ENCODE assay signal across 19 mouse cellular contexts in genomic region chr1:152727604-152728236, GRCm38 (mm10). TPM values are rescaled to one million over a fixed set of nuclear protein-coding genes. Genes with fewer than 3 reads are reported as not detected.
DNase-seq lines count a peak whose midpoint lies in the region; ATAC-seq and TF ChIP-seq lines count a peak whose summit lies in the region.
"Had no signal": no experiment of that assay in that cellular context is flagged by ENCODE, and none has a peak within 500 bp of the region (broad histone marks: within the 10 kb centered on the region; RNA-seq: fewer than 3 reads in every experiment).

No protein-coding gene starts in this region.

- no peak for DNase-seq in kidney, postnatal 4 days
- DNase-seq in heart, adult 9 months (ENCODE audit: low spot score in 2 of 2), result peak; percentile 30 to 35
- peak; percentile 53 for DNase-seq in heart, postnatal 4 days
- peak; percentile 53 for DNase-seq in yolk sac, embryonic 10.5 days (ENCODE audit: low spot score)
- no peak for DNase-seq in gastrocnemius, postnatal 36 days
- DNase-seq in thymus, adult 2 months, result no peak
- DNase-seq: cerebellum, adult 9-11 months; left cerebral cortex, postnatal 4 days; retina, postnatal 1 day had no signal

- H3K27ac ChIP-seq in kidney, embryonic 15.5 days, result 0 out of 2 replicates have a peak overlapping the region, but pooled peaks have one; percentile 13
- no peak overlapping the region for H3K27ac ChIP-seq in thymus, adult 2 months (ENCODE audit: control insufficient read depth, insufficient read depth, low read length)
- H3K27ac ChIP-seq: hindbrain, embryonic 12.5 days; liver, embryonic 15.5 days; midbrain, embryonic 15.5 days; neural tube, embryonic 12.5 days had no signal

- no peak overlapping the region for H3K4me3 ChIP-seq in kidney, embryonic 15.5 days (replicated peaks)
- H3K4me3 ChIP-seq in thymus, adult 2 months (ENCODE audit: control insufficient read depth, insufficient read depth, low read length), result no peak overlapping the region
- H3K4me3 ChIP-seq: hindbrain, embryonic 12.5 days; liver, embryonic 15.5 days; midbrain, embryonic 15.5 days; neural tube, embryonic 12.5 days had no signal

- no peak for ATAC-seq in kidney, embryonic 15.5 days (replicated peaks; ENCODE audit: low FRiP score)
- ATAC-seq: midbrain, embryonic 15.5 days had no signal

- no peaks in the 10 kb centered on the region for H3K9me3 ChIP-seq in kidney, embryonic 15.5 days (replicated peaks)
- H3K9me3 ChIP-seq: hindbrain, embryonic 12.5 days; liver, embryonic 15.5 days; midbrain, embryonic 15.5 days; neural tube, embryonic 12.5 days had no signal

- WGBS in kidney, embryonic 15.5 days, result 31% methylated on average over 4 of the region's 5 CpGs
- WGBS in thymus, adult 2 months, result 64% methylated on average over 4 of the region's 5 CpGs

- TF ChIP-seq POLR2A in thymus, adult 2 months (IDR thresholded peaks at IDR 0.05; ENCODE audit: control insufficient read depth, extremely low read depth, insufficient read depth, low read length, poor library complexity), result no peak

- H3K27me3 ChIP-seq in kidney, embryonic 15.5 days, result no peaks in the 10 kb centered on the region
- no peaks in the 10 kb centered on the region for H3K27me3 ChIP-seq in thymus, adult 2 months (ENCODE audit: control insufficient read depth, insufficient read depth, low read length)
- H3K27me3 ChIP-seq: hindbrain, embryonic 12.5 days; liver, embryonic 15.5 days; midbrain, embryonic 15.5 days; neural tube, embryonic 12.5 days had no signal

- H3K4me2 ChIP-seq in kidney, embryonic 15.5 days, result no peak overlapping the region
- H3K4me2 ChIP-seq: hindbrain, embryonic 12.5 days; liver, embryonic 15.5 days; midbrain, embryonic 15.5 days; neural tube, embryonic 12.5 days had no signal

- no peaks in the 10 kb centered on the region for H3K4me1 ChIP-seq in kidney, embryonic 15.5 days
- H3K4me1 ChIP-seq in thymus, adult 2 months (replicated peaks; ENCODE audit: control insufficient read depth, insufficient read depth, low read length), result no peaks in the 10 kb centered on the region
- H3K4me1 ChIP-seq: hindbrain, embryonic 12.5 days; liver, embryonic 15.5 days; midbrain, embryonic 15.5 days; neural tube, embryonic 12.5 days had no signal

- H3K36me3 ChIP-seq in kidney, embryonic 15.5 days, result no peaks in the 10 kb centered on the region
- H3K36me3 ChIP-seq in thymus, adult 2 months (ENCODE audit: control insufficient read depth, insufficient read depth, low read length), result no peaks in the 10 kb centered on the region
- H3K36me3 ChIP-seq: hindbrain, embryonic 12.5 days; liver, embryonic 15.5 days; midbrain, embryonic 15.5 days; neural tube, embryonic 12.5 days had no signal

- intact Hi-C loops in gastrocnemius, postnatal 36 days (cut with DNase I), result no loop called here

- TF ChIP-seq CTCF in thymus, adult 2 months (IDR thresholded peaks at IDR 0.05; ENCODE audit: borderline replicate concordance, control insufficient read depth, extremely low read depth, insufficient read depth, low read length, poor library complexity), result no peak

- H3K9ac ChIP-seq in kidney, embryonic 15.5 days, result no peak overlapping the region
- H3K9ac ChIP-seq: hindbrain, embryonic 12.5 days; liver, embryonic 15.5 days; midbrain, embryonic 15.5 days; neural tube, embryonic 12.5 days had no signal

RNA-seq across cellular contexts. Expression of gene Apobec4, which starts 22.6 kb away (rescaled TPM):
- polyA plus RNA-seq in kidney, embryonic 15.5 days (2015; fragmentation: Nextera tagmentation; extraction: Ambion mirVana), result not detected in 2 replicates
- not detected for total RNA-seq in heart, postnatal 4 days (2021)
- total RNA-seq in gastrocnemius, postnatal 36 days (2021), result not detected
- not detected in 2 replicates for polyA plus RNA-seq in thymus, adult 2 months (2012; rRNA removed)
- total RNA-seq: adrenal gland, adult 18-20 months; layer of hippocampus, postnatal 25 days; left cerebral cortex, postnatal 4 days had no signal
- polyA plus RNA-seq: embryonic facial prominence, embryonic 11.5 days; forebrain, embryonic 11.5 days; hindbrain, embryonic 12.5 days; liver, embryonic 15.5 days; midbrain, embryonic 15.5 days; neural tube, embryonic 12.5 days; spleen, adult 2 months had no signal

RNA-seq across cellular contexts. Expression of gene Rgl1, which starts 38.4 kb away (rescaled TPM):
- polyA plus RNA-seq in kidney, embryonic 15.5 days (2015; fragmentation: Nextera tagmentation; extraction: Ambion mirVana), result 60.6 and 63.6 TPM in 2 replicates
- 10 to 100 TPM; 70.8 to 73.7 TPM for total RNA-seq in heart, postnatal 4 days (2021)
- total RNA-seq in gastrocnemius, postnatal 36 days (2021), result 10 to 100 TPM; 10.8 to 10.9 TPM
- 6.8 and 7.1 TPM in 2 replicates for polyA plus RNA-seq in thymus, adult 2 months (2012; rRNA removed)

RNA-seq across cellular contexts. Expression of gene Arpc5, which starts 38.6 kb away (rescaled TPM):
- 228 and 235 TPM in 2 replicates for polyA plus RNA-seq in kidney, embryonic 15.5 days (2015; fragmentation: Nextera tagmentation; extraction: Ambion mirVana)
- total RNA-seq in heart, postnatal 4 days (2021), result 100 to 1,000 TPM in 1 of 2 experiments, 10 to 100 TPM in 1; 98.7 to 103 TPM
- total RNA-seq in gastrocnemius, postnatal 36 days (2021), result 10 to 100 TPM; 11.9 to 12.5 TPM
- 162 and 171 TPM in 2 replicates for polyA plus RNA-seq in thymus, adult 2 months (2012; rRNA removed)

Comparison
In these comparisons a context has a peak if more than half of its experiments do, and no peak if none do; other contexts are left out.
1. DNase-seq: peak in heart, adult 9 months (2 of 2), heart, postnatal 4 days (single experiment) and yolk sac, embryonic 10.5 days (single experiment); none in kidney, postnatal 4 days (0 of 2), gastrocnemius, postnatal 36 days (0 of 2) and thymus, adult 2 months (single experiment).
2. RNA of gene Rgl1, which starts 38.4 kb away (total RNA-seq): 70.8 to 73.7 TPM in heart, postnatal 4 days; 10.8 to 10.9 TPM in gastrocnemius, postnatal 36 days; every median in the first group is over 4 times any median in the second.
3. RNA of gene Arpc5, which starts 38.6 kb away (total RNA-seq): 98.7 to 103 TPM in heart, postnatal 4 days; 11.9 to 12.5 TPM in gastrocnemius, postnatal 36 days; every median in the first group is over 4 times any median in the second.